Mouse (Mus musculus): Measurements from ENCODE around the gene Tpmt.

GRCm38 (mm10) chr13:47015195-47015501, 29.4 kb downstream of the Tpmt start:
- TF ChIP-seq POLR2A (IDR thresholded peaks at IDR 0.05; ENCODE audit: extremely low read depth, insufficient read depth, low read length) (no peak), CTCF (IDR thresholded peaks at IDR 0.05; ENCODE audit: low read depth, low read length) (no peak)
